Mouse (Mus musculus): ENCODE data around the gene Dpp9.

DNA sequence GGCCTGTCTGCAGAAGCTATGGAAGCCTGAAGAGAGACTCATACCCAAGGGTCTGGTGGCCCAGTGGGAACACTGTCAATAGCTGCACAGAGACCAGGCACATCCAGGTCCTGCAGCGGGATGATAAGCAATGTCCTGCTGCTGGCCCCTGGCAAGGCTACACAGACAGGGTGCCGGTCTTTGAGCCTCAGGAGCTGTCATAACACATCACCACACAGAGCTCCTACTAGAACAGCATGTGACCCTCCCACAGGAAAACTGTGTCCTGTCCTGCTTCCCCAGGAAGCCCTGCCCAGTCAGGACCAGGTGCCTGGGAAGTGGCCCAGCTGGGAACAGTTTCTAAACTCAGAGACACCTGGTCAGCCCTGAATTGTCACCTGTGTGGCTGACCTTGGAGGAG, 7.6 kb downstream of the Dpp9 start:
- TF ChIP-seq EP300 (IDR thresholded peaks at IDR 0.05; ENCODE audit: insufficient read depth, low read depth, low read length): peak; percentile 67; the same call in 1 of the 2 replicates
- TF ChIP-seq POLR2A (IDR thresholded peaks at IDR 0.05; ENCODE audit: insufficient read depth, low read depth, low read length): peak; percentile 47

Measured in heart, adult 2 months (tissue).